Mouse (Mus musculus) MEL (cell line): ENCODE measurements around the gene Fam19a3. TPM values are rescaled to one million over a fixed set of nuclear protein-coding genes. Genes with fewer than 3 reads are reported as not detected.
"Not testable (repeated sequence)": the region's sequence is repeated elsewhere in the genome, so short reads cannot be mapped to it uniquely, and the experiment has no call there.

Experiments
- DNase-seq: peaks from one replicate; pipeline ENCODE4 v3.0.0; 2011; ENCODE audit warnings: low read depth, low spot score
- H3K27ac ChIP-seq: 2 replicates; pipeline ENCODE4 v1.5.1; 2012; ENCODE audit warnings: low read depth, mild to moderate bottlenecking, control low read depth, low read length, moderate library complexity; ENCODE audit not compliant: control insufficient read depth
- H3K27me3 ChIP-seq, 2 experiments: fragments of 150-350 bp in 1 of 2; sonication (generic) in 1 of 2; 2 replicates each; pipeline ENCODE4 v1.6.1; 2012; ENCODE audit warnings: low read length in 2 of 2, mild to moderate bottlenecking in 2 of 2, improper control_type of control experiment in 1 of 2, moderate library complexity in 1 of 2; ENCODE audit not compliant: insufficient read depth in 2 of 2, control insufficient read depth in 1 of 2
- H3K36me3 ChIP-seq, 2 experiments: 2 replicates each; pipeline ENCODE4 v1.6.1; 2012 to 2014; ENCODE audit warnings: low read length in 2 of 2, improper control_type of control experiment in 1 of 2, inconsistent platforms in 1 of 2, mild to moderate bottlenecking in 1 of 2; ENCODE audit not compliant: insufficient read depth in 2 of 2, control insufficient read depth in 1 of 2
- H3K4me1 ChIP-seq, 2 experiments: fragments of 150-350 bp in 1 of 2; sonication (generic) in 1 of 2; 2 replicates each; pipeline ENCODE4 v1.6.1; 2012; ENCODE audit warnings: low read length in 2 of 2, improper control_type of control experiment in 1 of 2, mild to moderate bottlenecking in 1 of 2; ENCODE audit not compliant: insufficient read depth in 2 of 2, control insufficient read depth in 1 of 2
- H3K4me3 ChIP-seq, 2 experiments: fragments of 150-350 bp in 1 of 2; sonication (generic) in 1 of 2; 2 replicates each; pipeline ENCODE4 v1.5.1; 2012; ENCODE audit warnings: low read depth in 2 of 2, low read length in 2 of 2, mild to moderate bottlenecking in 2 of 2, moderate library complexity in 2 of 2, control low read depth in 1 of 2, improper control_type of control experiment in 1 of 2; ENCODE audit not compliant: control insufficient read depth in 1 of 2, insufficient read depth in 1 of 2
- H3K79me2 ChIP-seq: 2 replicates; pipeline ENCODE4 v1.6.1; 2012; ENCODE audit warnings: mild to moderate bottlenecking, low read length, moderate library complexity; ENCODE audit not compliant: control insufficient read depth, poor library complexity, insufficient read depth
- H3K9ac ChIP-seq: 2 replicates; pipeline ENCODE4 v1.6.1; 2012; ENCODE audit warnings: low read depth, mild to moderate bottlenecking, control low read depth, low read length, moderate library complexity; ENCODE audit not compliant: control insufficient read depth, poor library complexity, severe bottlenecking
- H3K9me3 ChIP-seq: fragments of 150-350 bp; sonication (generic); replicated peaks from 2 replicates; pipeline ENCODE4 v1.6.1; 2012; ENCODE audit warnings: mild to moderate bottlenecking, low read length, improper control_type of control experiment, moderate library complexity; ENCODE audit not compliant: insufficient read depth
- CTCF ChIP-seq, 3 experiments: IDR thresholded peaks in 2 of 3; conservative IDR thresholded peaks in 1 of 3; 2 replicates each; pipeline ENCODE4 v1.5.1; 2011 to 2012; ENCODE audit warnings: low read length in 3 of 3, low read depth in 2 of 3, mild to moderate bottlenecking in 2 of 3, improper control_type of control experiment in 1 of 3, inconsistent platforms in 1 of 3, mixed read lengths in 1 of 3, moderate library complexity in 1 of 3; ENCODE audit not compliant: control insufficient read depth in 1 of 3, insufficient read depth in 1 of 3, poor library complexity in 1 of 3, severe bottlenecking in 1 of 3
- E2F4 ChIP-seq: IDR thresholded peaks from 2 replicates; pipeline ENCODE4 v1.6.1; 2011; ENCODE audit warnings: low read depth, low read length, improper control_type of control experiment, borderline replicate concordance
- GABPA ChIP-seq: IDR thresholded peaks from 2 replicates; pipeline ENCODE4 v1.6.1; 2012; ENCODE audit warnings: low read depth, mild to moderate bottlenecking, inconsistent platforms, low read length, improper control_type of control experiment, moderate library complexity
- GATA1 ChIP-seq: IDR thresholded peaks from 2 replicates; pipeline ENCODE4 v1.6.1; 2011; ENCODE audit warnings: low read depth, low read length, improper control_type of control experiment
- JUND ChIP-seq: IDR thresholded peaks from 2 replicates; pipeline ENCODE4 v1.6.1; 2011; ENCODE audit warnings: low read depth, mild to moderate bottlenecking, improper control_type of control experiment, low read length
- KAT2A ChIP-seq: conservative IDR thresholded peaks from 2 replicates; pipeline ENCODE4 v1.6.1; 2012; ENCODE audit warnings: low read depth, low read length, improper control_type of control experiment, inconsistent platforms
- MAX ChIP-seq: IDR thresholded peaks from 2 replicates; pipeline ENCODE4 v1.6.1; 2011; ENCODE audit warnings: low read length, improper control_type of control experiment
- MAZ ChIP-seq: IDR thresholded peaks from 2 replicates; pipeline ENCODE4 v1.6.1; 2012; ENCODE audit warnings: low read depth, mild to moderate bottlenecking, inconsistent platforms, low read length, improper control_type of control experiment
- MYB ChIP-seq: IDR thresholded peaks from 2 replicates; pipeline ENCODE4 v1.6.1; 2011; ENCODE audit warnings: mild to moderate bottlenecking, low read depth, low read length, improper control_type of control experiment
- NELFE ChIP-seq: IDR thresholded peaks from 2 replicates; pipeline ENCODE4 v1.6.1; 2011; ENCODE audit warnings: low read depth, low read length, improper control_type of control experiment
- POLR2A ChIP-seq, 2 experiments: IDR thresholded peaks; 2 replicates each; pipeline ENCODE4 v1.6.1; 2011 to 2012; ENCODE audit warnings: low read length in 2 of 2, mild to moderate bottlenecking in 2 of 2, control low read depth in 1 of 2, improper control_type of control experiment in 1 of 2, low read depth in 1 of 2, moderate library complexity in 1 of 2; ENCODE audit not compliant: control insufficient read depth in 1 of 2, insufficient read depth in 1 of 2, poor library complexity in 1 of 2
- POLR2AphosphoS5 ChIP-seq: IDR thresholded peaks from 2 replicates; pipeline ENCODE4 v1.6.1; 2012; ENCODE audit warnings: low read depth, borderline replicate concordance, mild to moderate bottlenecking, inconsistent platforms, low read length, moderate library complexity, mixed read lengths
- RAD21 ChIP-seq: IDR thresholded peaks from 2 replicates; pipeline ENCODE4 v1.6.1; 2011; ENCODE audit warnings: mild to moderate bottlenecking, low read depth, low read length, improper control_type of control experiment
- SIN3A ChIP-seq: IDR thresholded peaks from 2 replicates; pipeline ENCODE4 v1.6.1; 2012; ENCODE audit warnings: low read length, improper control_type of control experiment, inconsistent platforms
- SMC3 ChIP-seq: IDR thresholded peaks from 2 replicates; pipeline ENCODE4 v1.6.1; 2011; ENCODE audit warnings: low read depth, low read length, improper control_type of control experiment
- TCF12 ChIP-seq: IDR thresholded peaks from 2 replicates; pipeline ENCODE4 v1.6.1; 2014; ENCODE audit warnings: low read depth, mild to moderate bottlenecking, inconsistent platforms, low read length, improper control_type of control experiment, moderate library complexity
- UBTF ChIP-seq: IDR thresholded peaks from 2 replicates; pipeline ENCODE4 v1.6.1; 2012; ENCODE audit warnings: low read depth, mild to moderate bottlenecking, inconsistent platforms, low read length, improper control_type of control experiment, moderate library complexity, borderline replicate concordance; ENCODE audit not compliant: insufficient read depth
- USF2 ChIP-seq, 2 experiments: IDR thresholded peaks; 2 replicates each; pipeline ENCODE4 v1.6.1; 2011 to 2012; ENCODE audit warnings: improper control_type of control experiment in 2 of 2, low read length in 2 of 2, borderline replicate concordance in 1 of 2, inconsistent platforms in 1 of 2, low read depth in 1 of 2, mild to moderate bottlenecking in 1 of 2; ENCODE audit not compliant: insufficient read depth in 1 of 2
- ZC3H11A ChIP-seq: IDR thresholded peaks from 2 replicates; pipeline ENCODE4 v1.6.1; 2012; ENCODE audit warnings: low read depth, mild to moderate bottlenecking, inconsistent platforms, low read length, improper control_type of control experiment
- ZKSCAN1 ChIP-seq: IDR thresholded peaks from 2 replicates; pipeline ENCODE4 v1.6.1; 2012; ENCODE audit warnings: low read depth, mild to moderate bottlenecking, inconsistent platforms, low read length, improper control_type of control experiment, moderate library complexity
- ZMIZ1 ChIP-seq: IDR thresholded peaks from 2 replicates; pipeline ENCODE4 v1.6.1; 2012; ENCODE audit warnings: low read depth, mild to moderate bottlenecking, inconsistent platforms, low read length, improper control_type of control experiment, moderate library complexity
- ZNF384 ChIP-seq: IDR thresholded peaks from 2 replicates; pipeline ENCODE4 v1.6.1; 2012; ENCODE audit warnings: low read depth, mild to moderate bottlenecking, inconsistent platforms, low read length, improper control_type of control experiment
- polyA plus RNA-seq, 2 experiments: library from polyadenylated mRNA; stranded (reverse) in 1 of 2; unstranded in 1 of 2; fragments of >175 nt in 1 of 2; fragments of >200 nt in 1 of 2; gene quantifications; 2 replicates each; pipeline versions ENCODE4 v1.2.1 to v1.2.4; 2012; ENCODE audit warnings: low replicate concordance in 2 of 2, low read depth in 1 of 2; ENCODE audit not compliant: insufficient read length in 2 of 2, insufficient read depth in 1 of 2, missing spikeins in 1 of 2
- total RNA-seq: library from RNA; depleted of rRNA; stranded (reverse); fragments of 300-350 nt; gene quantifications from 2 replicates; pipeline ENCODE4 v1.2.3, GENCODE M21; 2012

The Fam19a3 gene
- total and polyA plus RNA-seq, 3 experiments, result 0.03 TPM; not detected in 2

DNA sequence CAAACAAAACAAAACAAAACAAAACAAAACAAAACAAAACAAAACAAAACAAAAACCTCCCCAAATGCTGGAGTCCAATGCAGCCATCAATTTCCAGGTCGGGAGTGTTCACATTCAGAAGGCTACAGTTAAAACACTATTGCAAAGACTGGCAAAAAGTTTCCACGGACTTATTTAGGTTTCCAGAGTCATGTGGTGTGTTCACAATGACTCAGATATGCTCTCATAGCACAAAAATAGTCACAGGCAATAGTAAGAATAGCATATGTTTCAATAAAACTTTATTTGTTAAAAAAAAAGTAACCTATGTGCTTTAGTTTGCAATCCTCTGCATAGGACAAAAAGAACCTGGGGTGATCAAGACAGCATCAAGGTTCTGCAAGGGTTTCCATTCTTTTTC is 14.5 kb downstream of the Fam19a3 start:
- TF ChIP-seq ZC3H11A (no peak), NELFE (no peak), POLR2AphosphoS5 (no peak), ZMIZ1 (no peak), MAX (no peak), ZKSCAN1 (no peak), UBTF (no peak), E2F4 (no peak), RAD21 (no peak), MYB (no peak), MAZ (no peak)
- H3K79me2 ChIP-seq, result no peaks in the 10 kb centered on the region
- H3K4me1 ChIP-seq, result peaks cover 3% of the 10 kb centered on the region in 2 experiments
- H3K36me3 ChIP-seq, result no peaks in the 10 kb centered on the region
- H3K27ac ChIP-seq, result no peak overlapping the region
- H3K27me3 ChIP-seq, result no peaks in the 10 kb centered on the region
- no peak overlapping the region for H3K4me3 ChIP-seq
- no peak for DNase-seq
- H3K9ac ChIP-seq, result no peak overlapping the region
- no peaks in the 10 kb centered on the region for H3K9me3 ChIP-seq

DNA sequence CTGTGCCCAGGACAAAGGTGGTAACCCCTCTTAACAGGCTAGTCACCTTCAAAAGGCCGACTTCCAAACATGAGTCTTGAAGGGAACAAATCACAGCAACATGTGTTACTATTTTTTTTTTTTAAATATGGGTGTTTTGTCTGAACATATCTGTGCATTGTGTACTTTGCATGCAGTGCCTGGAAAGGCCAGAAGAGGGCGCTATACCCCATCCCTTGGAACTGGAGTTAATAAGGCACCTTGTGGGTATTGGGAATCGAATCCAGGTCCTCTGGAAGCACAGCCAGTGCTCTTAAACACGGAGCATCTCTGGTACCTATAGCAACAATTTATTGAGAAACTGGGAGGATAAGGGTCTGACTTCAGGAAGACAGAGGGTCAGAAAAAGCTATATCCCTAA is 16.6 kb downstream of the Fam19a3 start:
- TF ChIP-seq TCF12 (no peak), POLR2A (IDR thresholded peaks at IDR 0.05; ENCODE audit: control insufficient read depth in 1 of 2, insufficient read depth in 1 of 2, low read depth in 1 of 2, low read length in 2 of 2, poor library complexity in 1 of 2) (no peak), GABPA (no peak), GATA1 (no peak), MYB (no peak), ZC3H11A (peak; percentile 68), ZNF384 (peak; percentile 83), SIN3A (no peak), SMC3 (peak; percentile 69), USF2 (IDR thresholded peaks at IDR 0.05; ENCODE audit: borderline replicate concordance in 1 of 2, insufficient read depth in 1 of 2, low read depth in 1 of 2, low read length in 2 of 2) (no peak), CTCF (IDR thresholded peaks at IDR 0.05 in 2 of 3, conservative IDR thresholded peaks at IDR 0.05 in 1 of 3; ENCODE audit: control insufficient read depth in 1 of 3, insufficient read depth in 1 of 3, low read depth in 2 of 3, low read length in 3 of 3, poor library complexity in 1 of 3, severe bottlenecking in 1 of 3) (peak; percentile 81 to 97 (median 85)), KAT2A (no peak), JUND (no peak), POLR2AphosphoS5 (no peak), RAD21 (peak; percentile 71)
- Histone ChIP-seq H3K4me3 (no peak overlapping the region), H3K27me3 (no peaks in the 10 kb centered on the region), H3K36me3 (peaks cover 0 to 2% of the 10 kb centered on the region in 2 experiments; a peak in 1 of 4 replicates), H3K27ac (no peak overlapping the region), H3K4me1 (peaks cover 3 to 12% of the 10 kb centered on the region in 2 experiments; a peak in 2 of 4 replicates), H3K79me2 (no peaks in the 10 kb centered on the region), H3K9me3 (no peaks in the 10 kb centered on the region), H3K9ac (no peak overlapping the region)
- peak; percentile 72 for DNase-seq

DNA sequence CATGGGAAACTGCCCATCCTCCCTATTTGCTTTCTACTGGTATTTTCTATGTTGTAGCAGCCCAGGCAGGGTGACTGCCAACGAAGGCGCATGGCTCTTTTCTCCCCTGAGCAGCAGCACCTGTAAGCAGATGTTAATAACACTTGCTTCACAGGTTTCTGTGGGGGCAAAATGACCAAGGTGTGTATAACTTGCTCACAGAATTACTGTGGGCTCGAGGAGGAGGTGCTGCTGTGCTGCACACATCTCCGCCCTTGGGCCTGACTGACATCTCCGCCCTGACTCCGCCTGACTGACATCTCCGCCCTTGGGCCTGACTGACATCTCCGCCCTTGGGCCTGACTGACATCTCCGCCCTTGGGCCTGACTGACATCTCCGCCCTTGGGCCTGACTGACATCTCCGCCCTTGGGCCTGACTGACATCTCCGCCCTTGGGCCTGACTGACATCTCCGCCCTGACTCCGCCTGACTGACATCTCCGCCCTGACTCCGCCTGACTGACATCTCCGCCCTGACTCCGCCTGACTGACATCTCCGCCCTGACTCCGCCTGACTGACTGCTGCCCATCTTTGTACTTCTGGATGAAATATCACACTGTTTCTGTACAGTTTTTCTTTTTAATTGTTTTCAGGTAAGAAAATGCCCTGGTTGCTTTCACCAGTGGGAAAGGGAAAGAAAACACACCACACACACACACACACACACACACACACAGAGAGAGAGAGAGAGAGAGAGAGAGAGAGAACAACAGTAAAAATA is 19.4 kb downstream of the Fam19a3 start:
- not testable (repeated sequence) for H3K9me3 ChIP-seq, H3K27ac ChIP-seq, H3K36me3 ChIP-seq, H3K79me2 ChIP-seq, H3K27me3 ChIP-seq
- peak; percentile 73 for DNase-seq
- peak overlapping the region; percentile 10; the same call in 1 of the 2 replicates for H3K9ac ChIP-seq
- H3K4me1 ChIP-seq, result peaks cover 0 to 14% of the 10 kb centered on the region in 2 experiments; a peak in 1 of 4 replicates
- peak overlapping the region; percentile 5 to 48; a peak in 2 of 4 replicates for H3K4me3 ChIP-seq
